Mouse (Mus musculus) olfactory bulb, adult 2 months (tissue): ENCODE data around the gene Plekha3. TPM values are rescaled to one million over a fixed set of nuclear protein-coding genes. Genes with fewer than 3 reads are reported as not detected.

ENCODE experiments used
- H3K27ac ChIP-seq: fragments of 200-500 bp; 2 replicates; pipeline ENCODE4 v1.5.1; 2012; ENCODE audit warnings: low read depth, low read length; ENCODE audit not compliant: insufficient read depth
- H3K4me1 ChIP-seq: fragments of 200-500 bp; 2 replicates; pipeline ENCODE4 v1.6.1; 2012; ENCODE audit warnings: low read length; ENCODE audit not compliant: control insufficient read depth, insufficient read depth
- H3K4me3 ChIP-seq: fragments of 200-500 bp; 2 replicates; pipeline ENCODE4 v1.5.1; 2012; ENCODE audit warnings: mild to moderate bottlenecking, low read depth, low read length, moderate library complexity; ENCODE audit not compliant: insufficient read depth
- CTCF ChIP-seq: fragments of 200-500 bp; IDR thresholded peaks from 2 replicates; pipeline ENCODE4 v1.5.1; 2012; ENCODE audit warnings: low read depth, mild to moderate bottlenecking, low read length, moderate library complexity; ENCODE audit not compliant: insufficient read depth
- POLR2A ChIP-seq: fragments of 200-500 bp; IDR thresholded peaks from 2 replicates; pipeline ENCODE4 v1.6.1; 2012; ENCODE audit warnings: mild to moderate bottlenecking, low read depth, low read length, moderate library complexity; ENCODE audit not compliant: insufficient read depth
- WGBS: fragments of 180-500 bp; shearing (Covaris S2); methylation state at CpG from one replicate; pipeline ENCODE4 v1.1.7; 2018; 5-methylcytosine and 5-hydroxymethylcytosine counted together
- polyA plus RNA-seq: library from polyadenylated mRNA; stranded (reverse); fragments of >200 nt; gene quantifications from 2 replicates; pipeline ENCODE4 v1.2.4, GENCODE M21; 2012; ENCODE audit warnings: low replicate concordance; ENCODE audit not compliant: missing spikeins, insufficient read depth, insufficient read length

Gene Plekha3
- polyA plus RNA-seq, 1 experiment: not detected

DNA sequence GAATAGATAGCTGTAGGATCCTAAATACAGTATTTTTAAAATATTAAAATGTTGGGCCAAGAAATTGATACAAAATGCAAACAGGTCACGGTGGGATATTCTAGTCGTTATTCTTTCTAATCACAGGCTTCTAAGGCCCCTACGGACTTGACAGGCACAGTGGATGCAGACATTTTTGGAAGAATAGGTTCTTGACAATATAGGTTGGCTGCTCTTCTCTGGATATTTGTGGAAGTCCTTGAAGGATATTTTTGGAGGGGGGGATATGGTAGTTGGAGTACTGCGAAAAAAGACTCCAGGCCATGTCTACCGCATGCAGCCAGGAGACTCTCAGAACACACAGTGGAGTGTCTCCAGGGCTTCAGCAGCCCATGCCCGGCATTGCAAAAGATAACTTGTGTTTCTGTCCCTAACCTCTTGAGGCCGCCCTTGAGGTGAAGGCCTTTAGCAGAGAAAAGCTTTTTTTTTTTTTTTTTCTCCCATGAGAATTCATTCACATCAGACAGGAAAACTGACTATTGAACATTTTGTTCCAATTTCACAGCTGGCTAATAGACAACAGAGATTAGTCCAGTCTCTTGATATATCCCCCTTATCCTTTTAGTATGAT, 1.5 kb upstream of the Plekha3 start:
- no peak overlapping the region for H3K4me3 ChIP-seq
- no peaks in the 10 kb centered on the region; the same call in 1 of the 2 replicates for H3K4me1 ChIP-seq
- WGBS: 39% methylated on average over 7 of the region's 7 CpGs
- no peak overlapping the region for H3K27ac ChIP-seq
- TF ChIP-seq CTCF: no peak
- TF ChIP-seq POLR2A: no peak

DNA sequence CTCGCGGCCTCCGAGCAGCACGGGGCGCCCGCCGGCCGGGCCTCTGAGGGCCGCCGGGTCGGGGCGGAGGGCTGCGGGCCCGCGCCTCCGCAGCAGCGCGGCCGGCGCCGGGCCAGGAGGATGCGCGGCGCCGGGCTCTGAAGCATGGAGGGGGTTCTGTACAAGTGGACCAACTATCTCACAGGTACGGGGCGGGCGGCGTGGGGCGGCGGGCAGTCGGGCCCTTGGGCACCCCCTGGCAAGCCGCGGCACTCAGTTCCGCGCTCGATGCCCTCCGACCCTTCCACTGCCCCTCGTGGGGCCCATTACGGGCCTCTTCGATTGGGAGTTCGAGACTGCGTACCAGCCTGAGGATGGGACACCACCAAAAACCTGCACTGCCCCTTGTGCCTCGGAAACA, 370 bp downstream of the Plekha3 start:
- peak overlapping the region; percentile 95 for H3K4me3 ChIP-seq
- H3K4me1 ChIP-seq: no peaks in the 10 kb centered on the region; the same call in 1 of the 2 replicates
- no peak overlapping the region for H3K27ac ChIP-seq
- under 1% methylated on average over 43 of the region's 44 CpGs for WGBS
- TF ChIP-seq CTCF (no peak), POLR2A (no peak)

DNA sequence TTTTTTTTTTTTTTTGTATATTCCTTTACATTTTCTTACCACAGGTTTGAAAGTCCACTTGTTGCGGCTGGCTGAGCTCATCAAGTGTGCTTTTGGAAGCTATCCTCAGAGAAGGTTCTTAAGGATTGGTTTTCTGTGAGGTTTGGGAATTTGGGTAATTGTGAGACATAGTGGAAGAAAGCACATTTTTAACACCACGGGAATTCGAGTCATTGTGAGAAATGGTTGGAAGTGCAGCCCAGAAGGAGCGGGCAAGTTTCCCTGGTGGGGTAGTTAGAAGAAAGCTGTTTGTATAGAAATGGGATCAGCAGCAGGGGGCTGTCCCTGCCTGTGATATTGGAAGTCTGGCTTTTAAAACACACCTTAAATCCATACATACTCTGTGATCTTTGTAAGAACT, 868 bp downstream of the Plekha3 start:
- Histone ChIP-seq H3K4me3 (no peak overlapping the region), H3K27ac (no peak overlapping the region), H3K4me1 (no peaks in the 10 kb centered on the region; the same call in 1 of the 2 replicates)
- no peak for TF ChIP-seq POLR2A
- no peak for TF ChIP-seq CTCF
- WGBS: 6% methylated on average over 4 of the region's 4 CpGs

DNA sequence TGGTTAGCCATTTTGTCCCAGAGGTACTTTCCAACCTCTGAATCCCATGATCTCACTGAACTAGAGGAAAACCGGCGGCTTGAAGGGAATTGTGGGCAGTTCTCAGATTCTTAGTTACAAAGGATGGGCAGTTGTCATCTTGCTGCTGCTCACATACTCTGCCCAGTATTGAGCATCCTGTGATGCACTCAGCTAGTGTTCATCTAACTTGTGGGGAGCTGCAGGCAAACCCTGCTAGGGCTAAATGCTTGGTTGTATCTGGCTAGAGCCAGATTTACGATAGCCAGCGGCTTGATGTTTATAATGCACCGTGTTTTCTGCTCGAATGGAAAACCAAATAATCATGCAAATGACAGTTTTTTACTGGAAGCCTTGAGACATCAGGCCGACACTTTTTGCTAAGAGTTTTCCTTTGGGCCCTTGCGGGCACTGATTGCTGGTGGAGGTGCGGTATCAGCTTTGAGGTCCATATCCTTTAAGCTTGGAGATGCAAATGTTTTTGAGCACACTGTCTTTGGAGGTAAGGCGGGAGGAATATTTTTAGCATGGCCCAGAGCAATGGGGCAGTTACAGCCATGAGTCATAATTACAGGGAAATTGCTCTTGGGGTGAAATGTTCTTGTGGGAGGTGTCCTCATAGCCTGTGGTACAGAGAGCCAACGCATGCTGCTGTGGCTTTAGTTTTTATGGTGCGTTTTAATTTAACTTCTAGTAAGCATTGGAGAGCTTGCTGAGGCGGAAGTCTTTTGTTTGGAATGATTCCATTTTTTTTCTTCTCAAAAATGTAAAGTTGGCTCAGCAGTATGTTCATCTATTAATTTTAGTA, 1.5 kb downstream of the Plekha3 start:
- no peak for TF ChIP-seq POLR2A
- no peak for TF ChIP-seq CTCF

DNA sequence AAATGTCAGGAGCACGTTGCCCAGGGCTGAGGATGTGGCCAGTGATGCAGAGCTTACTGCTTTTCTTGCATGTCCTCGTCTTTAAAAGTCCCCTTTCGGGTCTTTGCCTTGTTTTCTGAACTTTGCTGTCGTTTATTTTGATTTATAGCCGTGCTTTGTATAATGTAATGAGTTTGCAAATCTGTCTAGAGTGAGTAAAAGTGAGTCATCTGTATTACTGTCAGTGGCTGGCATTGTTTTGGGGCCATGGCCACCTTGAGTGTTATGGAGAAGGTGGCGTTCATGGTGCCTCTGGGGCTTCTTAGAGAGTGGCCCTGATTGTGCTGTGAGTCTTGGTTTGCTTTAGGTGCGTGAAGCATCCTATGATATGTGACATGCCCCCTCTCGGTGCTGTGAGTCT, 7.2 kb downstream of the Plekha3 start:
- no peak overlapping the region for H3K4me3 ChIP-seq
- H3K27ac ChIP-seq: no peak overlapping the region
- H3K4me1 ChIP-seq: peaks cover 6% of the 10 kb centered on the region
- TF ChIP-seq CTCF (no peak), POLR2A (no peak)
- WGBS: 96% methylated on average over 8 of the region's 8 CpGs

More for the DNA sequence above, 1.5 kb downstream of the Plekha3 start:
- Histone ChIP-seq H3K4me1 (no peaks in the 10 kb centered on the region; the same call in 1 of the 2 replicates), H3K27ac (no peak overlapping the region), H3K4me3 (peak overlapping the region; percentile 22)
- 27% methylated on average over 13 of the region's 13 CpGs for WGBS

DNA sequence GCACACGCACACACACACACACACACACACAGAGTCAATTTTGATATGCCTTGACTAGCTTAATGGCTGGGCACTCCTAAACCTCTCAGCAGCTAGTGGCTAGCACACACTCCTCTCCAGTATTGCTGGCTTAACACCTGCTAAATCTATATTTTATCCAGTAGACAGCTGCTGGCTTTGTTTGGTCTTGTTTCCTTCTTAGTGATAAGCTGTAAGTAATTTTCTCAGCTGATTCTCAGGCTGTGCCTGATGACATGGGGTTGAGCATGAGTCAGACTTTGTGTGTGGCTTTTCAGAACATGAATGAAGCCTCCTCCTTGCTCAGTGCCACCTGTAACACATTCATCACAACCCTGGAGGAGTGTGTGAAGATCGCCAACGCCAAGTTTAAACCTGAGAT, 11.9 kb downstream of the Plekha3 start:
- TF ChIP-seq POLR2A: no peak
- TF ChIP-seq CTCF: no peak
- Histone ChIP-seq H3K4me3 (no peak overlapping the region), H3K27ac (no peak overlapping the region), H3K4me1 (peaks cover 13% of the 10 kb centered on the region)
- 74% methylated on average over 3 of the region's 3 CpGs for WGBS

DNA sequence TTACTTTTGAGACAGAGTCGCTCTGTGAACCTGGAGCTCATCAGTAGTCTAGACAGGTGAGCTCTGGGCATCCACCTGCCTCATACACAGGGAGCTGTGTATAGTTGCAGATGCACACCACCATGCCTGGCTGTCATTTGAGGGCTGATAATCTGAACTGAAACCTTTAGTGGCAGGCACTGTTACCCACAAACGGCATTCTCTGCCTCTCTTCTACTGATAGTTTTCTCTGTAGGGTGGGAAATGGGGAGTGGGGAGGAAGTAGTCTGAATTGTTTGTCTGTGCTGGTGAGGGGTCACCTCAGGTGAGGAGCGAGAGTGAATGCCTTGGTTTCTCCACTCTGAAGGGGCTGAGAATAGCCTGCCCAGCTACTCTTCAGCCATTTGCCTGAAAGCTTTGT, 12.5 kb downstream of the Plekha3 start:
- WGBS: 79% methylated on average over 3 of the region's 3 CpGs
- TF ChIP-seq CTCF (no peak), POLR2A (no peak)
- H3K4me1 ChIP-seq: peaks cover 13% of the 10 kb centered on the region
- no peak overlapping the region for H3K4me3 ChIP-seq
- no peak overlapping the region for H3K27ac ChIP-seq

DNA sequence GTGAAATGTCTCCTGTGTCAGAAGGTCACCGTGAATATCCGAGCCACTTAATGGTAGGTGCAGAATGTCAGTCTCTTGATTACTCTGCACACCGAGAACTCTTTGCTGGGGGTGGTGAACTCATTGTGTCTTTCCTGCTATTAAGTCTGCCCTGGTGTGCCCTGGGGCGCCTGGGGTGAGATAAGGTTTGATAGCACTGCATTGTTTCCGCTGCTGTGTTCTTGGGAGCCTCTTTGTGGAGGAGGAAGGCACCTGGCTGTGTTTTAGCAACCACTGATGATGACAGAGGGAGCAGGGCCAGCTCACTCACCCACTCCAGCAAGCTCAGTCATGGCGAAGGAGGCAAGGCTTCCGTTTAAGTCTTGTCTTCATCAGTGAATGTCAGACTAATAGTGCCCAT, 13.1 kb downstream of the Plekha3 start:
- Histone ChIP-seq H3K4me3 (no peak overlapping the region), H3K27ac (no peak overlapping the region), H3K4me1 (peaks cover 13% of the 10 kb centered on the region)
- TF ChIP-seq CTCF (no peak), POLR2A (no peak)
- WGBS: 44% methylated on average over 7 of the region's 7 CpGs
